Mouse (Mus musculus) spleen, adult 2 months (tissue): ENCODE measurements around the gene Arhgap45.

Experiments
- CTCF ChIP-seq: fragments of 200-500 bp; IDR thresholded peaks from 2 replicates; pipeline ENCODE4 v1.5.1; 2011; ENCODE audit warnings: mild to moderate bottlenecking, inconsistent platforms; ENCODE audit not compliant: insufficient read depth, insufficient read length, insufficient replicate concordance; ENCODE audit errors: extremely low read depth
- POLR2A ChIP-seq: fragments of 200-500 bp; IDR thresholded peaks from 2 replicates; pipeline ENCODE4 v1.6.1; 2011; ENCODE audit warnings: low read depth, low read length, inconsistent platforms

DNA sequence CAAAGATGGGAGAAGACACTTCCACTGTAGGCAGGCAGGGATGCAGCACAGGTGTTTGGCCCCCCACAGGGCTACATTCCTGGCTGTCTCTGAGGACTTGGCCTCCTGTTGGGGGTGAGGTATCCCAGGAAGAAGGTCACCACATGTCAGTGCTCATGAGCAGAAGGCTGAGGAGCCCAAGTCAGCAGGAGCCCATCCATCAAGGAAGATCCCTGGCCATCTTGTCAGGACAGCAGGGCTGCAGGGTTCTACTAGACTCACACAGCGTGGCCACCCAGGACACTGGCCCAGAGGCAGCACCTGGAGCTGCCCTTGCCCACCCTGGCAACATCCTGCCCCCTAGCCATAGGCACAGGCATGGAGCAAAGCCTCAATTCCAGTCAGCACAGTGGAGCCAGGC is 59.5 kb downstream of the Arhgap45 start:
- TF ChIP-seq POLR2A (no peak), CTCF (no peak)
